Mouse (Mus musculus) forebrain, embryonic 14.5 days (tissue): Measurements from ENCODE around the gene Nectin4. TPM values are rescaled to one million over a fixed set of nuclear protein-coding genes. Genes with fewer than 3 reads are reported as not detected.

Source experiments
- ATAC-seq: fragments of 200-750 bp; cut with Nextera tagmentation; 2 replicates; pipeline ENCODE4 v1.8.0; 2017; ENCODE audit warnings: mild to moderate bottlenecking, moderate library complexity
- DNase-seq: peaks from one replicate; pipeline ENCODE4 v3.0.0-alpha.2; 2015; ENCODE audit warnings: low spot score
- H3K27ac ChIP-seq: fragments of 300-500 bp; sonication (generic); 2 replicates; pipeline ENCODE4 v1.5.1; 2014; ENCODE audit warnings: low read depth, mild to moderate bottlenecking, control low read depth, low read length, moderate library complexity
- H3K27me3 ChIP-seq: fragments of 300-500 bp; sonication (generic); replicated peaks from 2 replicates; pipeline ENCODE4 v1.6.1; 2014; ENCODE audit warnings: low read length, control low read depth, mixed read lengths; ENCODE audit not compliant: control insufficient read depth, insufficient read depth
- H3K36me3 ChIP-seq: fragments of 300-500 bp; sonication (generic); 2 replicates; pipeline ENCODE4 v1.6.1; 2014; ENCODE audit warnings: low read length, control low read depth; ENCODE audit not compliant: control insufficient read depth, insufficient read depth
- H3K4me1 ChIP-seq: fragments of 300-500 bp; sonication (generic); 2 replicates; pipeline ENCODE4 v1.6.1; 2014; ENCODE audit warnings: antibody characterized with exemption, low read length, control low read depth; ENCODE audit not compliant: control insufficient read depth, insufficient read depth
- H3K4me2 ChIP-seq: fragments of 300-500 bp; sonication (generic); 2 replicates; pipeline ENCODE4 v1.6.1; 2014; ENCODE audit warnings: mild to moderate bottlenecking, control low read depth, low read length
- H3K4me3 ChIP-seq: fragments of 300-500 bp; sonication (generic); 2 replicates; pipeline ENCODE4 v1.5.1; 2014; ENCODE audit warnings: low read depth, low read length, control low read depth
- H3K9ac ChIP-seq: fragments of 300-500 bp; sonication (generic); 2 replicates; pipeline ENCODE4 v1.6.1; 2014; ENCODE audit warnings: mild to moderate bottlenecking, low read length, control low read depth, moderate library complexity
- H3K9me3 ChIP-seq: fragments of 300-500 bp; sonication (generic); replicated peaks from 2 replicates; pipeline ENCODE4 v1.6.1; 2016; ENCODE audit warnings: low read length, control low read depth, mixed read lengths; ENCODE audit not compliant: control insufficient read depth
- WGBS: fragments of 180-500 bp; shearing (Covaris S2); extraction: QIAGEN DNeasy Blood & Tissue Kit; methylation state at CpG from one replicate; pipeline ENCODE4 v1.1.7; 2014; 5-methylcytosine and 5-hydroxymethylcytosine counted together
- polyA plus RNA-seq: library from polyadenylated mRNA; unstranded; fragments of >200 nt; fragmentation: Nextera tagmentation; extraction: Ambion mirVana; gene quantifications from 2 replicates; pipeline ENCODE4 v1.2.1, GENCODE M21; 2014

Gene Nectin4
- polyA plus RNA-seq, 1 experiment from 2014 or later = 0.11 TPM

- Histone ChIP-seq H3K36me3 (no peaks in the 10 kb centered on the region), H3K9me3 (no peaks in the 10 kb centered on the region), H3K4me3 (no peak overlapping the region), H3K27me3 (peaks cover 6% of the 10 kb centered on the region; the same call in 1 of the 2 replicates), H3K9ac (no peak overlapping the region), H3K4me2 (no peak overlapping the region), H3K4me1 (no peaks in the 10 kb centered on the region), H3K27ac (no peak overlapping the region)
- DNase-seq = no peak
- WGBS = 81% methylated on average over 5 of the region's 5 CpGs
- no peak for ATAC-seq
Measured at GRCm38 (mm10) chr1:171432158-171432557, 62.3 kb downstream of the Nectin4 start.

GRCm38 (mm10) chr1:171435288-171435814 is 65.5 kb downstream of the Nectin4 start:
- H3K27me3 ChIP-seq = peaks cover 15% of the 10 kb centered on the region; the same call in 1 of the 2 replicates
- H3K4me3 ChIP-seq = no peak overlapping the region
- no peak overlapping the region for H3K9ac ChIP-seq
- no peaks in the 10 kb centered on the region for H3K36me3 ChIP-seq
- DNase-seq (no peak), ATAC-seq (no peak)
- no peak overlapping the region for H3K4me2 ChIP-seq
- no peaks in the 10 kb centered on the region for H3K9me3 ChIP-seq
- 80% methylated on average over 7 of the region's 7 CpGs for whole genome bisulfite sequencing
- H3K4me1 ChIP-seq = no peaks in the 10 kb centered on the region
- no peak overlapping the region for H3K27ac ChIP-seq

GRCm38 (mm10) chr1:171435974-171436373 is 66.1 kb downstream of the Nectin4 start:
- no peaks in the 10 kb centered on the region for H3K9me3 ChIP-seq
- 68% methylated on average over 1 of the region's 1 CpGs for WGBS
- no peak overlapping the region for H3K27ac ChIP-seq
- H3K4me1 ChIP-seq = no peaks in the 10 kb centered on the region
- no peak overlapping the region for H3K9ac ChIP-seq
- no peaks in the 10 kb centered on the region for H3K36me3 ChIP-seq
- DNase-seq = no peak
- no peak for ATAC-seq
- H3K27me3 ChIP-seq = peaks cover 15% of the 10 kb centered on the region; the same call in 1 of the 2 replicates
- H3K4me2 ChIP-seq = no peak overlapping the region
- H3K4me3 ChIP-seq = no peak overlapping the region

GRCm38 (mm10) chr1:171437264-171438013 is 67.5 kb downstream of the Nectin4 start, which contains the start of gene F11r:
F11r (plus strand) TSS chr1:171437535.
- H3K36me3 ChIP-seq = no peaks in the 10 kb centered on the region

More at GRCm38 (mm10) chr1:171437264-171438013, 67.5 kb downstream of the Nectin4 start, which contains the start of gene F11r:
- H3K4me2 ChIP-seq = peak within 1 kb of the TSS; percentile 49
- H3K9ac ChIP-seq = peak within 1 kb of the TSS; percentile 18; the same call in 1 of the 2 replicates
- no peaks in the 10 kb centered on the region for H3K4me1 ChIP-seq
- under 1% methylated on average over 46 of the region's 46 CpGs for WGBS
- peaks cover 15% of the 10 kb centered on the region; the same call in 1 of the 2 replicates for H3K27me3 ChIP-seq
- H3K27ac ChIP-seq = no peak within 1 kb of the TSS
- no peaks in the 10 kb centered on the region for H3K9me3 ChIP-seq
- DNase-seq = peak; percentile 26
- peak within 1 kb of the TSS; percentile 27 for H3K4me3 ChIP-seq
- peak; percentile 62 for ATAC-seq

Other genes starting within 250 kb of the Nectin4 start
- 301 and 310 TPM in 2 replicates for gene Sdhc, start 219.5 kb upstream of the Nectin4 start, polyA plus RNA-seq
- gene Mpz, start 219.4 kb upstream of the Nectin4 start, polyA plus RNA-seq = 0.09 and 0.22 TPM in 2 replicates
- 9.7 and 10.2 TPM in 2 replicates for gene Pcp4l1, start 173.8 kb upstream of the Nectin4 start, polyA plus RNA-seq
- gene Nr1i3, start 156.1 kb upstream of the Nectin4 start, polyA plus RNA-seq = 0.13 and 0.36 TPM in 2 replicates
- gene Tomm40l, start 147.6 kb upstream of the Nectin4 start, polyA plus RNA-seq = 45.0 and 49.2 TPM in 2 replicates
- 0.88 and 1.9 TPM in 2 replicates for gene Apoa2, start 145.0 kb upstream of the Nectin4 start, polyA plus RNA-seq
- gene Fcer1g, start 135.7 kb upstream of the Nectin4 start, polyA plus RNA-seq = 25.1 and 31.5 TPM in 2 replicates
- 2.5 and 3.9 TPM in 2 replicates for gene Adamts4, start 119.7 kb upstream of the Nectin4 start, polyA plus RNA-seq
- 244 and 260 TPM in 2 replicates for gene Ndufs2, start 118.7 kb upstream of the Nectin4 start, polyA plus RNA-seq
- gene B4galt3, start 99.8 kb upstream of the Nectin4 start, polyA plus RNA-seq = 74.9 and 94.2 TPM in 2 replicates
- 41.4 and 46.0 TPM in 2 replicates for gene Ppox, start 88.9 kb upstream of the Nectin4 start, polyA plus RNA-seq
- 89.9 and 104 TPM in 2 replicates for gene Usp21, start 82.1 kb upstream of the Nectin4 start, polyA plus RNA-seq
- 119 and 127 TPM in 2 replicates for gene Ufc1, start 75.1 kb upstream of the Nectin4 start, polyA plus RNA-seq
- 53.9 and 60.5 TPM in 2 replicates for gene Dedd, start 41.0 kb upstream of the Nectin4 start, polyA plus RNA-seq
- 45.9 and 46.0 TPM in 2 replicates for gene Nit1, start 24.5 kb upstream of the Nectin4 start, polyA plus RNA-seq
- 78.3 and 82.6 TPM in 2 replicates for gene Pfdn2, start 24.4 kb upstream of the Nectin4 start, polyA plus RNA-seq
- gene Klhdc9, start 9.3 kb upstream of the Nectin4 start, polyA plus RNA-seq = 3.0 and 5.2 TPM in 2 replicates
- gene Arhgap30, start 18.9 kb downstream of the Nectin4 start, polyA plus RNA-seq = 0.28 and 0.39 TPM in 2 replicates
- 212 and 263 TPM in 2 replicates for gene Usf1, start 41.2 kb downstream of the Nectin4 start, polyA plus RNA-seq
- 4.5 and 4.8 TPM in 2 replicates for gene Tstd1, start 48.8 kb downstream of the Nectin4 start, polyA plus RNA-seq
- 3.0 and 6.9 TPM in 2 replicates for gene F11r, start 67.4 kb downstream of the Nectin4 start, polyA plus RNA-seq
- 24.3 and 26.1 TPM in 2 replicates for gene Alyref2, start 133.4 kb downstream of the Nectin4 start, polyA plus RNA-seq
- not detected in 2 replicates for gene Itln1, start 165.2 kb downstream of the Nectin4 start, polyA plus RNA-seq
- not detected in 2 replicates for gene Cd244a, start 189.1 kb downstream of the Nectin4 start, polyA plus RNA-seq
- gene Ly9, start 237.3 kb downstream of the Nectin4 start, polyA plus RNA-seq = 0.10 TPM in 1 of 2 replicates, not detected in the other